Mouse (Mus musculus) cortical plate, adult 2 months (tissue): ENCODE data around the gene Rhoj.

ENCODE experiments used
- CTCF ChIP-seq: fragments of 200-500 bp; IDR thresholded peaks from 2 replicates; pipeline ENCODE4 v1.5.1; 2011; ENCODE audit warnings: mild to moderate bottlenecking, control low read depth, low read length; ENCODE audit not compliant: insufficient read depth; ENCODE audit errors: extremely low read depth
- POLR2A ChIP-seq: fragments of 200-500 bp; IDR thresholded peaks from 2 replicates; pipeline ENCODE4 v1.6.1; 2011; ENCODE audit warnings: mild to moderate bottlenecking, low read length, control low read depth; ENCODE audit not compliant: insufficient read depth; ENCODE audit errors: extremely low read depth

GRCm38 (mm10) chr12:75311879-75312278, 3.8 kb downstream of the Rhoj start:
- TF ChIP-seq POLR2A = no peak
- no peak for TF ChIP-seq CTCF
